Mouse (Mus musculus): ENCODE data around the gene Pyroxd2. TPM values are rescaled to one million over a fixed set of nuclear protein-coding genes. Genes with fewer than 3 reads are reported as not detected.

Pyroxd2 gene
- polyA plus RNA-seq, 1 experiment from 2014 or later, result 3.1 TPM

GRCm38 (mm10) chr19:42678191-42678590 lies 74.4 kb downstream of the Pyroxd2 start:
- H3K4me1 ChIP-seq, result 0 out of 2 replicates have a peak, but pooled peaks cover 2% of the 10 kb centered on the region

DNA sequence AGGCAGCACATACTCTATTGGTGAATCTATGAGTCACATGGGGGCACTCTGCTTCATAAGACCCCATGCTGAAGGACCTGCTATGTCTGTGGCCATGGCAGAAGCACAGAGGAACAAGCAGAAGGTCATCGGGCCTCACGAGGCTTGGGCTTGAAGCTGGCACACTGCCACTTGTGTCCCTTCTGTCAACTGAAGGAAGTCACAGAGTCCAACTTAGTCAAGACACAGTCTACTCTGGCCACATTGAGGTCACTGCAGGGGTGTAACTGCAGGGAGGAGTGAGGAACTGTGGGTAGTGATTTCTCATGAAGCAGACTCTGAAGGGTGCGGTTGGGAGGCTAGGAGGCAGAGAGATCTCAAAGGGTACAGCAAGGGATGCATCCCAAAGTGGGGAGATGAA lies 75.1 kb downstream of the Pyroxd2 start:
- Histone ChIP-seq H3K27ac (no peak overlapping the region), H3K4me2 (no peak overlapping the region), H3K9ac (no peak overlapping the region), H3K4me1 (0 out of 2 replicates have a peak, but pooled peaks cover 3% of the 10 kb centered on the region), H3K27me3 (peaks cover 2% of the 10 kb centered on the region; the same call in 1 of the 2 replicates), H3K4me3 (no peak overlapping the region), H3K36me3 (no peaks in the 10 kb centered on the region), H3K9me3 (no peaks in the 10 kb centered on the region)
- no peak for ATAC-seq (ENCODE audit: insufficient number of reproducible peaks, low FRiP score, low TSS enrichment, low read depth)
- WGBS, result 96% methylated on average over 3 of the region's 3 CpGs

More at GRCm38 (mm10) chr19:42678191-42678590, 74.4 kb downstream of the Pyroxd2 start:
- ATAC-seq (ENCODE audit: insufficient number of reproducible peaks, low FRiP score, low TSS enrichment, low read depth), result no peak
- 58% methylated on average over 10 of the region's 10 CpGs for WGBS
- no peak overlapping the region for H3K9ac ChIP-seq
- H3K27me3 ChIP-seq, result no peaks in the 10 kb centered on the region
- H3K4me3 ChIP-seq, result no peak overlapping the region
- no peak overlapping the region for H3K4me2 ChIP-seq
- H3K27ac ChIP-seq, result no peak overlapping the region
- no peaks in the 10 kb centered on the region for H3K9me3 ChIP-seq
- no peaks in the 10 kb centered on the region for H3K36me3 ChIP-seq

GRCm38 (mm10) chr19:42676931-42677330 lies 75.6 kb downstream of the Pyroxd2 start:
- Histone ChIP-seq H3K4me3 (no peak overlapping the region), H3K9me3 (no peaks in the 10 kb centered on the region), H3K4me2 (no peak overlapping the region), H3K9ac (no peak overlapping the region), H3K27ac (no peak overlapping the region), H3K4me1 (0 out of 2 replicates have a peak, but pooled peaks cover 3% of the 10 kb centered on the region), H3K27me3 (peaks cover 3% of the 10 kb centered on the region; the same call in 1 of the 2 replicates), H3K36me3 (no peaks in the 10 kb centered on the region)
- WGBS, result 84% methylated on average over 3 of the region's 3 CpGs
- ATAC-seq (ENCODE audit: insufficient number of reproducible peaks, low FRiP score, low TSS enrichment, low read depth), result no peak

Other genes with a start within 250 kb of the Pyroxd2 start
- gene R3hcc1l, start 234.0 kb downstream of the Pyroxd2 start, polyA plus RNA-seq (2015; fragmentation: Nextera tagmentation; extraction: Ambion mirVana), result 18.1 and 18.9 TPM in 2 replicates
- 3.6 and 3.9 TPM in 2 replicates for gene Loxl4, start 140.0 kb downstream of the Pyroxd2 start, polyA plus RNA-seq (2015; fragmentation: Nextera tagmentation; extraction: Ambion mirVana)
- 15.3 and 16.8 TPM in 2 replicates for gene Hps1, start 27.2 kb upstream of the Pyroxd2 start, polyA plus RNA-seq (2015; fragmentation: Nextera tagmentation; extraction: Ambion mirVana)